Mouse (Mus musculus) ES-E14 (cell line): ENCODE results near the gene Npcd. TPM values are rescaled to one million over a fixed set of nuclear protein-coding genes. Genes with fewer than 3 reads are reported as not detected.

Experiments used
- DNase-seq: peaks from one replicate; pipeline ENCODE4 v3.0.0-alpha.2; 2013; ENCODE audit warnings: low read depth, low spot score
- H3K27ac ChIP-seq: 2 replicates; pipeline ENCODE4 v1.5.1; 2012; ENCODE audit warnings: low read depth, mild to moderate bottlenecking, low read length, moderate library complexity, mixed read lengths; ENCODE audit not compliant: poor library complexity, insufficient read depth, severe bottlenecking
- H3K36me3 ChIP-seq: 2 replicates; pipeline ENCODE4 v1.6.1; 2012; ENCODE audit warnings: mild to moderate bottlenecking, low read length, moderate library complexity, mixed read lengths; ENCODE audit not compliant: control insufficient read depth, poor library complexity, insufficient read depth, severe bottlenecking
- H3K4me1 ChIP-seq, 2 experiments: fragments of 150-350 bp in 1 of 2; sonication (generic) in 1 of 2; 2 replicates each; pipeline ENCODE4 v1.6.1; 2012; ENCODE audit warnings: low read length in 2 of 2, mild to moderate bottlenecking in 1 of 2, mixed read lengths in 1 of 2; ENCODE audit not compliant: control insufficient read depth in 2 of 2, insufficient read depth in 2 of 2, poor library complexity in 1 of 2
- H3K4me3 ChIP-seq, 2 experiments: fragments of 150-350 bp in 1 of 2; sonication (generic) in 1 of 2; 2 replicates each; pipeline ENCODE4 v1.5.1; 2012; ENCODE audit warnings: low read length in 2 of 2, low read depth in 1 of 2, mild to moderate bottlenecking in 1 of 2, mixed read lengths in 1 of 2; ENCODE audit not compliant: insufficient read depth in 1 of 2, poor library complexity in 1 of 2, severe bottlenecking in 1 of 2
- H3K9ac ChIP-seq: 2 replicates; pipeline ENCODE4 v1.6.1; 2012; ENCODE audit warnings: low read depth, mild to moderate bottlenecking, low read length, mixed read lengths; ENCODE audit not compliant: poor library complexity, insufficient read depth, severe bottlenecking
- H3K9me3 ChIP-seq: fragments of 150-350 bp; sonication (generic); 2 replicates; pipeline ENCODE4 v1.6.1; 2012; ENCODE audit warnings: low read depth, mild to moderate bottlenecking, low read length; ENCODE audit not compliant: control insufficient read depth, insufficient read depth
- CHD2 ChIP-seq: IDR thresholded peaks from 2 replicates; pipeline ENCODE4 v1.6.1; 2014; ENCODE audit warnings: mild to moderate bottlenecking, low read depth, low read length, inconsistent platforms
- HCFC1 ChIP-seq: IDR thresholded peaks from 2 replicates; pipeline ENCODE4 v1.6.1; 2012; ENCODE audit warnings: low read length, inconsistent platforms, borderline replicate concordance; ENCODE audit not compliant: insufficient read depth
- MAFK ChIP-seq: IDR thresholded peaks from 2 replicates; pipeline ENCODE4 v1.6.1; 2014; ENCODE audit warnings: mild to moderate bottlenecking, low read depth, low read length, inconsistent platforms; ENCODE audit not compliant: insufficient read depth
- ZC3H11A ChIP-seq: IDR thresholded peaks from 2 replicates; pipeline ENCODE4 v1.6.1; 2012; ENCODE audit warnings: low read depth, mild to moderate bottlenecking, inconsistent platforms, low read length, borderline replicate concordance
- ZNF384 ChIP-seq: IDR thresholded peaks from 2 replicates; pipeline ENCODE4 v1.6.1; 2012; ENCODE audit warnings: low read depth, low read length, inconsistent platforms
- in situ Hi-C, 2 experiments: fragments of 600-800 bp; cut with MboI; formaldehyde crosslinking; loops; one replicate each; pipeline ENCODE4 v1.15.1; 2025; ENCODE audit warnings: low sequenced_read_pairs in 2 of 2, inconsistent platforms in 1 of 2; ENCODE audit not compliant: unreplicated experiment in 2 of 2
- total RNA-seq: library from RNA; depleted of rRNA; stranded (reverse); fragments of 300-350 nt; gene quantifications from 2 replicates; pipeline ENCODE4 v1.2.3, GENCODE M21; 2012

Npcd gene
- total RNA-seq, 1 experiment = 3.4 TPM

GRCm38 (mm10) chr15:79749162-79749561 lies 84.9 kb downstream of the Npcd start:
- H3K9me3 ChIP-seq = no peaks in the 10 kb centered on the region
- H3K36me3 ChIP-seq = no peaks in the 10 kb centered on the region
- in situ Hi-C loops = no loop called here

GRCm38 (mm10) chr15:79747998-79748397 lies 86.0 kb downstream of the Npcd start:
- H3K36me3 ChIP-seq = no peaks in the 10 kb centered on the region
- H3K9me3 ChIP-seq = no peaks in the 10 kb centered on the region
- in situ Hi-C loops = no loop called here
- peak; percentile 96 for DNase-seq
- TF ChIP-seq ZC3H11A (no peak), MAFK (no peak), HCFC1 (no peak), CHD2 (no peak), ZNF384 (no peak)
- peaks cover 7 to 13% of the 10 kb centered on the region in 2 experiments; a peak in 2 of 4 replicates for H3K4me1 ChIP-seq
- peak overlapping the region; percentile 46; the same call in 1 of the 2 replicates for H3K9ac ChIP-seq
- H3K27ac ChIP-seq = no peak overlapping the region
- H3K4me3 ChIP-seq = peak overlapping the region; percentile 49 to 55

More at GRCm38 (mm10) chr15:79749162-79749561, 84.9 kb downstream of the Npcd start:
- no peak overlapping the region for H3K27ac ChIP-seq
- H3K9ac ChIP-seq = no peak overlapping the region
- TF ChIP-seq HCFC1 (no peak), ZC3H11A (no peak), ZNF384 (no peak), MAFK (no peak), CHD2 (no peak)
- DNase-seq = no peak
- no peak overlapping the region for H3K4me3 ChIP-seq
- peaks cover 7 to 16% of the 10 kb centered on the region in 2 experiments; a peak in 2 of 4 replicates for H3K4me1 ChIP-seq

- no peak overlapping the region for H3K27ac ChIP-seq
Measured at GRCm38 (mm10) chr15:79745883-79746282, 88.2 kb downstream of the Npcd start.

DNA sequence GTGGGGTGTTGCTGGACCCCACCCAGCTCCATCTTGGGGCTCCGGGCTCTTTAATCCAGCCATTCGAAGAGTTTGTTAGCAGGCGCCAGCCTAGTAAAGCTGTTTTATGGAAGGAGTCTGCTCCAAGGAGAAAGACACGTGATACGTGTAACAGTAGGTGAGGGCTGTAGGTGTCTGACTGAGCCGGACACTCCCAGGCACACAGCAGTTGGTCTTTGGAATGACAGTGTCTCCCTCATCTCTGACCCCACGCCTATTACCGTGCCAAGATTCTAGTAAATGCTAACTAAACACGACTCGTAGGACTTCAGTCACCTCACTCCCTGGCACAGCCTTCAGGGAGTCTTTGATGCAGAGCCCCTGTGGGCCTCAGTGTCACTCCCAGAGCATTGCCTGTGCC lies 88.7 kb downstream of the Npcd start:
- no peak overlapping the region for H3K27ac ChIP-seq
- TF ChIP-seq HCFC1 = no peak
- TF ChIP-seq ZNF384 = no peak
- in situ Hi-C loops = no loop called here
- H3K9me3 ChIP-seq = no peaks in the 10 kb centered on the region
- no peaks in the 10 kb centered on the region for H3K36me3 ChIP-seq
- no peak overlapping the region; the same call in 1 of the 2 replicates for H3K9ac ChIP-seq
- H3K4me1 ChIP-seq = peaks cover 7 to 17% of the 10 kb centered on the region in 2 experiments; a peak in 3 of 4 replicates
- no peak overlapping the region for H3K4me3 ChIP-seq
- DNase-seq = no peak

More at GRCm38 (mm10) chr15:79745883-79746282, 88.2 kb downstream of the Npcd start:
- TF ChIP-seq ZC3H11A (no peak), CHD2 (no peak), HCFC1 (no peak), ZNF384 (no peak), MAFK (no peak)
- Histone ChIP-seq H3K4me1 (peaks cover 7 to 17% of the 10 kb centered on the region in 2 experiments; a peak in 3 of 4 replicates), H3K9me3 (no peaks in the 10 kb centered on the region), H3K4me3 (no peak overlapping the region), H3K36me3 (no peaks in the 10 kb centered on the region), H3K9ac (no peak overlapping the region)
- in situ Hi-C loops = no loop called here
- no peak for DNase-seq

GRCm38 (mm10) chr15:79744742-79745141 lies 89.3 kb downstream of the Npcd start:
- no peak for TF ChIP-seq ZC3H11A
- no peak for TF ChIP-seq HCFC1
- TF ChIP-seq ZNF384 = no peak
- TF ChIP-seq MAFK = no peak
- H3K4me1 ChIP-seq = peaks cover 7 to 17% of the 10 kb centered on the region in 2 experiments; a peak in 3 of 4 replicates
- DNase-seq = no peak
- no peaks in the 10 kb centered on the region for H3K36me3 ChIP-seq
- no peaks in the 10 kb centered on the region for H3K9me3 ChIP-seq
- H3K9ac ChIP-seq = no peak overlapping the region
- H3K27ac ChIP-seq = no peak overlapping the region
- no peak overlapping the region for H3K4me3 ChIP-seq
- in situ Hi-C loops = no loop called here
